Mouse (Mus musculus): ENCODE data around the gene Arhgef2. TPM values are rescaled to one million over a fixed set of nuclear protein-coding genes. Genes with fewer than 3 reads are reported as not detected.

Arhgef2 gene
- polyA plus RNA-seq, 1 experiment from 2014 or later, result 175 TPM

GRCm38 (mm10) chr3:88677399-88677798, 71.6 kb downstream of the Arhgef2 start:
- peak; percentile 74 for ATAC-seq
- in situ Hi-C loops (cut with MboI; ENCODE audit: low pct_unique_long_range_greater_than_20kb), result loop anchor here (5.0 to 25.0 kb wide), 3 partner anchors 70 to 535 kb away; partner anchors contain the start of genes Gba and Thbs3

GRCm38 (mm10) chr3:88683814-88684213, 78.0 kb downstream of the Arhgef2 start:
- TF ChIP-seq CTCF (IDR thresholded peaks at IDR 0.05), result no peak
- DNase-seq (ENCODE audit: low read depth, low spot score), result no peak
- in situ Hi-C loops (cut with MboI; ENCODE audit: low pct_unique_long_range_greater_than_20kb), result loop anchor here (25.0 kb wide), 1 partner anchor 528 kb away; the partner anchor contains the start of genes Gba and Thbs3
- no peak for ATAC-seq
- CTCF ChIA-PET, result interaction anchor here (0.7 kb wide), 1 partner anchor 76 kb away, joined by 3 read pairs; no protein-coding TSS in a partner anchor
- H3K27me3 ChIP-seq, result no peaks in the 10 kb centered on the region
- POLR2A ChIA-PET, result no interaction called here

More at GRCm38 (mm10) chr3:88677399-88677798, 71.6 kb downstream of the Arhgef2 start:
- H3K27me3 ChIP-seq, result no peaks in the 10 kb centered on the region
- ChIA-PET POLR2A (interaction anchor here (1.7 kb wide), 1 partner anchor 9 kb away, joined by 5 read pairs; the partner anchor contains the start of gene Khdc4), CTCF (interaction anchor here (0.6 to 2.8 kb wide), 24 partner anchors 8 to 262 kb away, joined by 3 to 16 read pairs (median 4); partner anchors contain the start of genes Khdc4 and Rit1)
- TF ChIP-seq CTCF (IDR thresholded peaks at IDR 0.05), result no peak
- no peak for DNase-seq (ENCODE audit: low read depth, low spot score)

- CTCF ChIA-PET, result interaction anchor here (0.8 to 2.3 kb wide), 5 partner anchors 8 to 99 kb away, joined by 3 to 11 read pairs (median 5); no protein-coding TSS in a partner anchor
- DNase-seq (ENCODE audit: low read depth, low spot score), result no peak
- TF ChIP-seq CTCF (IDR thresholded peaks at IDR 0.05), result no peak
These were observed 78.6 kb downstream of the Arhgef2 start for GRCm38 (mm10) chr3:88684236-88684979.

GRCm38 (mm10) chr3:88684980-88685941, 79.5 kb downstream of the Arhgef2 start, which contains the start of gene Khdc4:
TSS of gene Khdc4 (plus strand) at chr3:88685803.
- in situ Hi-C loops (cut with MboI; ENCODE audit: low pct_unique_long_range_greater_than_20kb), result loop anchor here (25.0 kb wide), 1 partner anchor 527 kb away; the partner anchor contains the start of genes Gba and Thbs3
- no peaks in the 10 kb centered on the region for H3K27me3 ChIP-seq
- no peak for TF ChIP-seq CTCF (IDR thresholded peaks at IDR 0.05)
- POLR2A ChIA-PET, result interaction anchor here (0.6 to 1.3 kb wide), 7 partner anchors 9 to 63 kb away, joined by 3 to 5 read pairs (median 3); no protein-coding TSS in a partner anchor
- CTCF ChIA-PET, result interaction anchor here (0.8 to 2.3 kb wide), 7 partner anchors 9 to 99 kb away, joined by 3 to 11 read pairs (median 3); no protein-coding TSS in a partner anchor
- DNase-seq (ENCODE audit: low read depth, low spot score) (peak; percentile 99), ATAC-seq (peak; percentile 95)

More at GRCm38 (mm10) chr3:88684236-88684979, 78.6 kb downstream of the Arhgef2 start:
- POLR2A ChIA-PET, result interaction anchor here (0.6 to 0.9 kb wide), 2 partner anchors 22 to 61 kb away, joined by 3 read pairs; no protein-coding TSS in a partner anchor
- H3K27me3 ChIP-seq, result no peaks in the 10 kb centered on the region
- no peak for ATAC-seq
- in situ Hi-C loops (cut with MboI; ENCODE audit: low pct_unique_long_range_greater_than_20kb), result loop anchor here (25.0 kb wide), 1 partner anchor 528 kb away; the partner anchor contains the start of genes Gba and Thbs3

GRCm38 (mm10) chr3:88685958-88686451, 80.2 kb downstream of the Arhgef2 start:
- in situ Hi-C loops (cut with MboI; ENCODE audit: low pct_unique_long_range_greater_than_20kb), result loop anchor here (25.0 kb wide), 1 partner anchor 526 kb away; the partner anchor contains the start of genes Gba and Thbs3
- ChIA-PET CTCF (interaction anchor here (0.8 to 2.3 kb wide), 4 partner anchors 10 to 53 kb away, joined by 3 to 11 read pairs (median 4); no protein-coding TSS in a partner anchor), POLR2A (interaction anchor here (0.7 to 1.3 kb wide), 6 partner anchors 10 to 70 kb away, joined by 3 to 5 read pairs (median 3); no protein-coding TSS in a partner anchor)
- TF ChIP-seq CTCF (IDR thresholded peaks at IDR 0.05), result no peak
- ATAC-seq, result peak; percentile 51
- no peaks in the 10 kb centered on the region for H3K27me3 ChIP-seq
- no peak for DNase-seq (ENCODE audit: low read depth, low spot score)

- DNase-seq (ENCODE audit: low read depth, low spot score) (no peak), ATAC-seq (no peak)
- TF ChIP-seq CTCF (IDR thresholded peaks at IDR 0.05), result no peak
- in situ Hi-C loops (cut with MboI; ENCODE audit: low pct_unique_long_range_greater_than_20kb), result loop anchor here (25.0 kb wide), 1 partner anchor 525 kb away; the partner anchor contains the start of genes Gba and Thbs3
- POLR2A ChIA-PET, result interaction anchor here (0.7 to 1.3 kb wide), 5 partner anchors 11 to 69 kb away, joined by 3 to 5 read pairs (median 3); no protein-coding TSS in a partner anchor
- H3K27me3 ChIP-seq, result no peaks in the 10 kb centered on the region
- CTCF ChIA-PET, result interaction anchor here (0.7 to 2.1 kb wide), 4 partner anchors 10 to 169 kb away, joined by 3 to 6 read pairs (median 4); no protein-coding TSS in a partner anchor
These were observed 81.2 kb downstream of the Arhgef2 start for GRCm38 (mm10) chr3:88686734-88687611.

GRCm38 (mm10) chr3:88689079-88689478, 83.3 kb downstream of the Arhgef2 start:
- in situ Hi-C loops (cut with MboI; ENCODE audit: low pct_unique_long_range_greater_than_20kb), result loop anchor here (25.0 kb wide), 1 partner anchor 523 kb away; the partner anchor contains the start of genes Gba and Thbs3
- CTCF ChIA-PET, result interaction anchor here (1.1 to 2.1 kb wide), 5 partner anchors 10 to 25 kb away, joined by 3 to 6 read pairs (median 4); no protein-coding TSS in a partner anchor
- TF ChIP-seq CTCF (IDR thresholded peaks at IDR 0.05), result no peak
- ATAC-seq (no peak), DNase-seq (ENCODE audit: low read depth, low spot score) (no peak)
- POLR2A ChIA-PET, result no interaction called here
- no peaks in the 10 kb centered on the region for H3K27me3 ChIP-seq

GRCm38 (mm10) chr3:88695545-88695944, 89.8 kb downstream of the Arhgef2 start:
- ChIA-PET POLR2A (no interaction called here), CTCF (interaction anchor here (1.2 to 1.4 kb wide), 2 partner anchors 29 to 57 kb away, joined by 3 to 6 read pairs; no protein-coding TSS in a partner anchor)
- DNase-seq (ENCODE audit: low read depth, low spot score) (no peak), ATAC-seq (no peak)
- TF ChIP-seq CTCF (IDR thresholded peaks at IDR 0.05), result peak; percentile 22
- in situ Hi-C loops (cut with MboI; ENCODE audit: low pct_unique_long_range_greater_than_20kb), result loop anchor here (25.0 kb wide), 1 partner anchor 517 kb away; the partner anchor contains the start of genes Gba and Thbs3
- no peaks in the 10 kb centered on the region for H3K27me3 ChIP-seq

Other genes with a start within 250 kb of the Arhgef2 start
- 0.04 TPM for gene Paqr6, start 241.4 kb upstream of the Arhgef2 start, polyA plus RNA-seq (2021)
- 0.22 TPM for gene Bglap3, start 233.2 kb upstream of the Arhgef2 start, polyA plus RNA-seq (2021)
- gene Bglap2, start 227.3 kb upstream of the Arhgef2 start, polyA plus RNA-seq (2021), result not detected
- gene Bglap, start 221.5 kb upstream of the Arhgef2 start, polyA plus RNA-seq (2021), result 0.22 TPM
- 80.1 TPM for gene Pmf1, start 195.6 kb upstream of the Arhgef2 start, polyA plus RNA-seq (2021)
- 42.6 TPM for gene Slc25a44, start 180.8 kb upstream of the Arhgef2 start, polyA plus RNA-seq (2021)
- 6.6 TPM for gene Sema4a, start 144.8 kb upstream of the Arhgef2 start, polyA plus RNA-seq (2021)
- 401 TPM for gene Lmna, start 96.0 kb upstream of the Arhgef2 start, polyA plus RNA-seq (2021)
- gene Mex3a, start 73.6 kb upstream of the Arhgef2 start, polyA plus RNA-seq (2021), result 42.6 TPM
- 0.41 TPM for gene Rab25, start 57.7 kb upstream of the Arhgef2 start, polyA plus RNA-seq (2021)
- 264 TPM for gene Lamtor2, start 52.9 kb upstream of the Arhgef2 start, polyA plus RNA-seq (2021)
- 143 TPM for gene Ubqln4, start 52.2 kb upstream of the Arhgef2 start, polyA plus RNA-seq (2021)
- gene Ssr2, start 30.1 kb upstream of the Arhgef2 start, polyA plus RNA-seq (2021), result 410 TPM
- gene Rxfp4, start 47.2 kb downstream of the Arhgef2 start, polyA plus RNA-seq (2021), result not detected
- 112 TPM for gene Khdc4, start 79.8 kb downstream of the Arhgef2 start, polyA plus RNA-seq (2021)
- gene Rit1, start 110.9 kb downstream of the Arhgef2 start, polyA plus RNA-seq (2021), result 82.7 TPM
- 61.9 TPM for gene Syt11, start 169.2 kb downstream of the Arhgef2 start, polyA plus RNA-seq (2021)
- 45.0 TPM for gene Gon4l, start 229.3 kb downstream of the Arhgef2 start, polyA plus RNA-seq (2021)